Comparison of ENCODE assay signal across 8 mouse cellular contexts in the genomic region with DNA sequence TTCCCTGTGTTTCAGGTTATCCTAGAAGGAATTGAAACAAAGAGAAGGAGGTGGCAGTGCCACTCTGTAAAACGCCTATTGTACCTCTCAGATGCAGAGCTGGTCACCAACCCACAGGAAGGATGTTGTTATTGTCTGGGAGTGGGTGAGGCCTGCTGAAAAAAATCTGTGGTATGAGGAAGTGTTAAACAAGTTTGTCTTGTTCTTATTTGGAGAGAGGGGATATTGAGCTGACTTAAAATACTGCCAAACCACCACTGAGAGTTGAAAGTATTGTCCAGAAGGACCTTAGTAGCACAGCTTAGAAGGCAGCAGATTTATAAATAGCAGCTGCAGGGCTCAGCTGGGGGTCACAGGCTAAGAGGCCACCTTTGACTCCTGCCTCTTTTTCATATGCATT. TPM values are rescaled to one million over a fixed set of nuclear protein-coding genes. Genes with fewer than 3 reads are reported as not detected.
A peak's percentile ranks its signal among the peaks of the same experiment; 100 is the strongest.
DNase-seq lines count a peak whose midpoint lies in the region; ATAC-seq lines count a peak whose summit lies in the region.

No protein-coding gene starts in this region.

- H3K27me3 ChIP-seq in heart, embryonic 11.5 days (ENCODE audit: control insufficient read depth, insufficient read depth, low read length): no peaks in the 10 kb centered on the region

- H3K27ac ChIP-seq in heart, embryonic 11.5 days (ENCODE audit: low read depth, low read length): peak overlapping the region; percentile 50

- H3K9ac ChIP-seq in heart, embryonic 11.5 days (ENCODE audit: low read depth, low read length): no peak overlapping the region

- H3K9me3 ChIP-seq in heart, embryonic 11.5 days (replicated peaks; ENCODE audit: control insufficient read depth, low read length): no peaks in the 10 kb centered on the region

- H3K4me2 ChIP-seq in heart, embryonic 11.5 days: no peak overlapping the region

- peaks cover 32% of the 10 kb centered on the region for H3K4me1 ChIP-seq in heart, embryonic 11.5 days (ENCODE audit: control insufficient read depth, insufficient read depth, low read length)

- intact Hi-C loops in gastrocnemius, postnatal 14 days (cut with DNase I; ENCODE audit: low total_unique reads): no loop called here

- no peaks in the 10 kb centered on the region for H3K36me3 ChIP-seq in heart, embryonic 11.5 days (ENCODE audit: control insufficient read depth, insufficient read depth, low read length)

- WGBS in heart, embryonic 11.5 days (ENCODE audit: insufficient replicate concordance): 32% methylated on average over 1 of the region's 1 CpGs

- DNase-seq in 3T3-L1 (ENCODE audit: low read depth, low spot score) (peak; percentile 62), A20 (ENCODE audit: low read depth, low spot score) (peak; percentile 19)
- DNase-seq in lung, postnatal 36 days: peak; percentile 76
- no peak for DNase-seq in testis, postnatal 14 days (ENCODE audit: low spot score)
- DNase-seq in left cerebral cortex, adult 11 months (ENCODE audit: low spot score): no peak
- no peak for DNase-seq in gastrocnemius, postnatal 14 days
- no peak for DNase-seq in cerebellum, postnatal 14 days

- ATAC-seq in heart, embryonic 11.5 days (replicated peaks; ENCODE audit: insufficient number of reproducible peaks, low FRiP score, low TSS enrichment): no peak

- H3K4me3 ChIP-seq in heart, embryonic 11.5 days (ENCODE audit: low read depth, low read length): no peak overlapping the region

RNA-seq across cellular contexts. Expression of a gene that starts 25.9 kb away (rescaled TPM):
- 9.1 and 9.2 TPM in 2 replicates for polyA plus RNA-seq in heart, embryonic 11.5 days (2014; fragmentation: Nextera tagmentation; extraction: Ambion mirVana)
- total RNA-seq in gastrocnemius, postnatal 14 days (2021): 1 to 10 TPM; 3.9 to 4.9 TPM

Comparison
In these comparisons a context has a peak if more than half of its experiments do, and no peak if none do; other contexts are left out.
1. DNase-seq: peak in 3T3-L1 (single experiment), A20 (single experiment) and lung, postnatal 36 days (single experiment); none in testis, postnatal 14 days (single experiment), left cerebral cortex, adult 11 months (single experiment), gastrocnemius, postnatal 14 days (single experiment) and cerebellum, postnatal 14 days (0 of 2).